Mouse (Mus musculus): ENCODE results near the gene Npl.

GRCm38 (mm10) chr1:153559701-153560100 is 9.9 kb upstream of the Npl start:
- no peak for TF ChIP-seq CTCF (IDR thresholded peaks at IDR 0.05)
- TF ChIP-seq EP300 (IDR thresholded peaks at IDR 0.05; ENCODE audit: insufficient read depth, low read depth, low read length) = no peak
- no peak for TF ChIP-seq POLR2A (IDR thresholded peaks at IDR 0.05; ENCODE audit: insufficient read depth, low read depth, low read length)
